Mouse (Mus musculus) neural tube, embryonic 15.5 days (tissue): ENCODE measurements around the gene Homer2. TPM values are rescaled to one million over a fixed set of nuclear protein-coding genes. Genes with fewer than 3 reads are reported as not detected.

ENCODE experiments used
- ATAC-seq: fragments of 200-750 bp; cut with Nextera tagmentation; 2 replicates; pipeline ENCODE4 v1.8.0; 2017; ENCODE audit warnings: mild to moderate bottlenecking, moderate TSS enrichment, moderate library complexity; ENCODE audit not compliant: low FRiP score
- H3K27ac ChIP-seq: fragments of 300-500 bp; sonication (generic); replicated peaks from 2 replicates; pipeline ENCODE4 v1.5.1; 2015; ENCODE audit warnings: mild to moderate bottlenecking, inconsistent platforms
- H3K27me3 ChIP-seq: fragments of 300-500 bp; sonication (generic); replicated peaks from 2 replicates; pipeline ENCODE4 v1.6.1; 2015; ENCODE audit warnings: inconsistent platforms
- H3K36me3 ChIP-seq: fragments of 300-500 bp; sonication (generic); 2 replicates; pipeline ENCODE4 v1.6.1; 2015; ENCODE audit warnings: inconsistent platforms
- H3K4me1 ChIP-seq: fragments of 300-500 bp; sonication (generic); 2 replicates; pipeline ENCODE4 v1.6.1; 2015; ENCODE audit warnings: inconsistent platforms
- H3K4me2 ChIP-seq: fragments of 300-500 bp; sonication (generic); 2 replicates; pipeline ENCODE4 v1.6.1; 2015; ENCODE audit warnings: inconsistent platforms, mild to moderate bottlenecking, moderate library complexity
- H3K4me3 ChIP-seq: fragments of 300-500 bp; sonication (generic); replicated peaks from 2 replicates; pipeline ENCODE4 v1.5.1; 2015; ENCODE audit warnings: mild to moderate bottlenecking, inconsistent platforms
- H3K9ac ChIP-seq: fragments of 300-500 bp; sonication (generic); replicated peaks from 2 replicates; pipeline ENCODE4 v1.6.1; 2015; ENCODE audit warnings: mild to moderate bottlenecking, inconsistent platforms
- H3K9me3 ChIP-seq: fragments of 300-500 bp; sonication (generic); replicated peaks from 2 replicates; pipeline ENCODE4 v1.6.1; 2016; ENCODE audit warnings: inconsistent platforms
- WGBS: fragments of 180-500 bp; shearing (Covaris S2); methylation state at CpG from one replicate; pipeline ENCODE4 v1.1.7; 2015; ENCODE audit warnings: mixed read lengths; 5-methylcytosine and 5-hydroxymethylcytosine counted together
- polyA plus RNA-seq: library from polyadenylated mRNA; unstranded; fragments of >200 nt; fragmentation: Nextera tagmentation; extraction: Ambion mirVana; gene quantifications from 2 replicates; pipeline ENCODE4 v1.2.1, GENCODE M21; 2015

The Homer2 gene
- polyA plus RNA-seq, 1 experiment from 2014 or later, result 30.1 TPM

GRCm38 (mm10) chr7:81666585-81666984, 40.7 kb downstream of the Homer2 start:
- Histone ChIP-seq H3K4me3 (no peak overlapping the region), H3K27ac (no peak overlapping the region), H3K9me3 (no peaks in the 10 kb centered on the region), H3K27me3 (no peaks in the 10 kb centered on the region), H3K4me1 (no peaks in the 10 kb centered on the region), H3K9ac (no peak overlapping the region), H3K36me3 (no peaks in the 10 kb centered on the region; the same call in 1 of the 2 replicates), H3K4me2 (no peak overlapping the region)
- 85% methylated on average over 9 of the region's 9 CpGs for WGBS
- ATAC-seq, result no peak

GRCm38 (mm10) chr7:81663057-81663456, 44.3 kb downstream of the Homer2 start:
- ATAC-seq, result no peak
- H3K36me3 ChIP-seq, result no peaks in the 10 kb centered on the region
- no peaks in the 10 kb centered on the region for H3K4me1 ChIP-seq
- no peaks in the 10 kb centered on the region for H3K27me3 ChIP-seq
- no peak overlapping the region for H3K4me2 ChIP-seq
- H3K9ac ChIP-seq, result no peak overlapping the region
- H3K4me3 ChIP-seq, result no peak overlapping the region
- H3K9me3 ChIP-seq, result no peaks in the 10 kb centered on the region
- 65% methylated on average over 3 of the region's 3 CpGs for WGBS
- no peak overlapping the region for H3K27ac ChIP-seq

- peaks cover 38% of the 10 kb centered on the region for H3K4me1 ChIP-seq
- no peaks in the 10 kb centered on the region for H3K9me3 ChIP-seq
- ATAC-seq, result no peak
- H3K4me2 ChIP-seq, result no peak overlapping the region
- no peaks in the 10 kb centered on the region for H3K36me3 ChIP-seq
- no peak overlapping the region for H3K4me3 ChIP-seq
- 70% methylated on average over 2 of the region's 2 CpGs for WGBS
- no peak overlapping the region for H3K9ac ChIP-seq
- H3K27ac ChIP-seq, result no peak overlapping the region
- no peaks in the 10 kb centered on the region for H3K27me3 ChIP-seq
Measured at GRCm38 (mm10) chr7:81657631-81658347, 49.5 kb downstream of the Homer2 start.

GRCm38 (mm10) chr7:81657055-81657454, 50.3 kb downstream of the Homer2 start:
- no peak overlapping the region for H3K4me3 ChIP-seq
- H3K27me3 ChIP-seq, result no peaks in the 10 kb centered on the region
- no peaks in the 10 kb centered on the region for H3K36me3 ChIP-seq
- no peaks in the 10 kb centered on the region for H3K9me3 ChIP-seq
- no peak for ATAC-seq
- peaks cover 43% of the 10 kb centered on the region for H3K4me1 ChIP-seq
- H3K9ac ChIP-seq, result no peak overlapping the region
- WGBS, result 42% methylated on average over 3 of the region's 3 CpGs
- H3K27ac ChIP-seq, result no peak overlapping the region
- no peak overlapping the region for H3K4me2 ChIP-seq

GRCm38 (mm10) chr7:81656635-81657034, 50.7 kb downstream of the Homer2 start:
- no peak overlapping the region for H3K4me3 ChIP-seq
- H3K4me1 ChIP-seq, result peaks cover 48% of the 10 kb centered on the region
- no peaks in the 10 kb centered on the region for H3K36me3 ChIP-seq
- no peak overlapping the region for H3K4me2 ChIP-seq
- no peaks in the 10 kb centered on the region for H3K9me3 ChIP-seq
- H3K9ac ChIP-seq, result no peak overlapping the region
- H3K27me3 ChIP-seq, result no peaks in the 10 kb centered on the region
- WGBS, result 21% methylated on average over 8 of the region's 8 CpGs
- ATAC-seq, result peak; percentile 11; the same call in 1 of the 2 replicates
- no peak overlapping the region for H3K27ac ChIP-seq

GRCm38 (mm10) chr7:81654946-81655718, 52.2 kb downstream of the Homer2 start:
- H3K4me1 ChIP-seq, result peaks cover 59% of the 10 kb centered on the region
- no peaks in the 10 kb centered on the region for H3K9me3 ChIP-seq
- no peaks in the 10 kb centered on the region for H3K36me3 ChIP-seq
- H3K4me3 ChIP-seq, result no peak overlapping the region
- peak overlapping the region; percentile 60; the same call in 1 of the 2 replicates for H3K27ac ChIP-seq
- H3K27me3 ChIP-seq, result no peaks in the 10 kb centered on the region
- no peak overlapping the region for H3K9ac ChIP-seq
- H3K4me2 ChIP-seq, result no peak overlapping the region
- no peak for ATAC-seq
- WGBS, result 38% methylated on average over 9 of the region's 9 CpGs

- no peak overlapping the region for H3K4me3 ChIP-seq
- no peaks in the 10 kb centered on the region for H3K36me3 ChIP-seq
- no peaks in the 10 kb centered on the region for H3K27me3 ChIP-seq
- ATAC-seq, result peak; percentile 30
- H3K9me3 ChIP-seq, result no peaks in the 10 kb centered on the region
- no peak overlapping the region for H3K9ac ChIP-seq
- peaks cover 69% of the 10 kb centered on the region for H3K4me1 ChIP-seq
- peak overlapping the region; percentile 72 for H3K27ac ChIP-seq
- peak overlapping the region; percentile 25 for H3K4me2 ChIP-seq
- WGBS, result 13% methylated on average over 8 of the region's 8 CpGs
Measured at GRCm38 (mm10) chr7:81653988-81654387, 53.3 kb downstream of the Homer2 start.

- Histone ChIP-seq H3K4me2 (no peak overlapping the region), H3K36me3 (no peaks in the 10 kb centered on the region), H3K27me3 (no peaks in the 10 kb centered on the region), H3K9ac (no peak overlapping the region), H3K27ac (0 out of 2 replicates have a peak overlapping the region, but pooled peaks have one; percentile 60), H3K4me1 (peaks cover 73% of the 10 kb centered on the region), H3K4me3 (no peak overlapping the region), H3K9me3 (no peaks in the 10 kb centered on the region)
- WGBS, result 85% methylated on average over 2 of the region's 2 CpGs
- ATAC-seq, result no peak
Measured at GRCm38 (mm10) chr7:81652296-81652695, 55.0 kb downstream of the Homer2 start.

GRCm38 (mm10) chr7:81651284-81651683, 56.0 kb downstream of the Homer2 start:
- no peak overlapping the region for H3K9ac ChIP-seq
- ATAC-seq, result no peak; the same call in 1 of the 2 replicates
- H3K4me3 ChIP-seq, result no peak overlapping the region
- no peaks in the 10 kb centered on the region for H3K36me3 ChIP-seq
- peak overlapping the region; percentile 60 for H3K27ac ChIP-seq
- H3K4me1 ChIP-seq, result peaks cover 65% of the 10 kb centered on the region
- H3K9me3 ChIP-seq, result no peaks in the 10 kb centered on the region
- no peak overlapping the region for H3K4me2 ChIP-seq
- 13% methylated on average over 5 of the region's 5 CpGs for WGBS
- no peaks in the 10 kb centered on the region for H3K27me3 ChIP-seq

GRCm38 (mm10) chr7:81649270-81649669, 58.1 kb downstream of the Homer2 start:
- WGBS, result 53% methylated on average over 8 of the region's 8 CpGs
- no peak for ATAC-seq
- no peak overlapping the region for H3K9ac ChIP-seq
- no peaks in the 10 kb centered on the region for H3K27me3 ChIP-seq
- H3K27ac ChIP-seq, result peak overlapping the region; percentile 49
- peaks cover 59% of the 10 kb centered on the region for H3K4me1 ChIP-seq
- H3K4me3 ChIP-seq, result no peak overlapping the region
- H3K9me3 ChIP-seq, result no peaks in the 10 kb centered on the region
- no peaks in the 10 kb centered on the region for H3K36me3 ChIP-seq
- H3K4me2 ChIP-seq, result no peak overlapping the region

GRCm38 (mm10) chr7:81647959-81648358, 59.4 kb downstream of the Homer2 start:
- Histone ChIP-seq H3K27ac (0 out of 2 replicates have a peak overlapping the region, but pooled peaks have one; percentile 4), H3K36me3 (no peaks in the 10 kb centered on the region), H3K9me3 (no peaks in the 10 kb centered on the region), H3K4me2 (no peak overlapping the region), H3K27me3 (no peaks in the 10 kb centered on the region), H3K4me3 (no peak overlapping the region), H3K9ac (no peak overlapping the region), H3K4me1 (peaks cover 46% of the 10 kb centered on the region)
- WGBS, result 49% methylated on average over 5 of the region's 5 CpGs
- no peak for ATAC-seq
